Mouse (Mus musculus) cerebellum, adult 8-10 months (tissue): ENCODE measurements around the gene Zfp976.
A peak's percentile ranks its signal among the peaks of the same experiment; 100 is the strongest.
"Not testable (repeated sequence)": the region's sequence is repeated elsewhere in the genome, so short reads cannot be mapped to it uniquely, and the experiment has no call there.

ENCODE experiments used
- DNase-seq: peaks from one replicate; pipeline ENCODE4 v3.0.0; 2022

Gene Zfp976

GRCm38 (mm10) chr7:42642152-42643115 lies at the start of gene Zfp976:
Zfp976 (minus strand) TSS chr7:42642588.
- peak; percentile 23 for DNase-seq

GRCm38 (mm10) chr7:42680081-42680480 lies 37.7 kb upstream of the Zfp976 start:
- not testable (repeated sequence) for DNase-seq

GRCm38 (mm10) chr7:42679646-42680045 lies 37.3 kb upstream of the Zfp976 start:
- not testable (repeated sequence) for DNase-seq

GRCm38 (mm10) chr7:42660140-42660539 lies 17.8 kb upstream of the Zfp976 start:
- DNase-seq, result not testable (repeated sequence)

- not testable (repeated sequence) for DNase-seq
Observed at GRCm38 (mm10) chr7:42655211-42655610, 12.8 kb upstream of the Zfp976 start.

GRCm38 (mm10) chr7:42643120-42643620 lies 782 bp upstream of the Zfp976 start:
- DNase-seq, result not testable (repeated sequence)

GRCm38 (mm10) chr7:42631031-42631430 lies 11.4 kb downstream of the Zfp976 start:
- DNase-seq, result not testable (repeated sequence)

- not testable (repeated sequence) for DNase-seq
Observed at GRCm38 (mm10) chr7:42595666-42596065, 46.7 kb downstream of the Zfp976 start.

GRCm38 (mm10) chr7:42592413-42592812 lies 50.0 kb downstream of the Zfp976 start, which contains the start of gene Zfp977:
Zfp977 (minus strand) TSS chr7:42592547.
- DNase-seq, result not testable (repeated sequence)

GRCm38 (mm10) chr7:42591311-42591710 lies 51.1 kb downstream of the Zfp976 start:
- DNase-seq, result not testable (repeated sequence)

- no peak for DNase-seq
Observed at GRCm38 (mm10) chr7:42578488-42578887, 63.9 kb downstream of the Zfp976 start, which contains the start of gene Gm21028. Gm21028 (minus strand) TSS chr7:42578588.
